Mouse (Mus musculus): ENCODE results near the gene Gm28374.
A peak's percentile ranks its signal among the peaks of the same experiment; 100 is the strongest.

The Gm28374 gene

GRCm38 (mm10) chr19:6085417-6085879 is 3.4 kb upstream of the Gm28374 start:
- DNase-seq (ENCODE audit: low read depth, low spot score) = peak; percentile 72

DNA sequence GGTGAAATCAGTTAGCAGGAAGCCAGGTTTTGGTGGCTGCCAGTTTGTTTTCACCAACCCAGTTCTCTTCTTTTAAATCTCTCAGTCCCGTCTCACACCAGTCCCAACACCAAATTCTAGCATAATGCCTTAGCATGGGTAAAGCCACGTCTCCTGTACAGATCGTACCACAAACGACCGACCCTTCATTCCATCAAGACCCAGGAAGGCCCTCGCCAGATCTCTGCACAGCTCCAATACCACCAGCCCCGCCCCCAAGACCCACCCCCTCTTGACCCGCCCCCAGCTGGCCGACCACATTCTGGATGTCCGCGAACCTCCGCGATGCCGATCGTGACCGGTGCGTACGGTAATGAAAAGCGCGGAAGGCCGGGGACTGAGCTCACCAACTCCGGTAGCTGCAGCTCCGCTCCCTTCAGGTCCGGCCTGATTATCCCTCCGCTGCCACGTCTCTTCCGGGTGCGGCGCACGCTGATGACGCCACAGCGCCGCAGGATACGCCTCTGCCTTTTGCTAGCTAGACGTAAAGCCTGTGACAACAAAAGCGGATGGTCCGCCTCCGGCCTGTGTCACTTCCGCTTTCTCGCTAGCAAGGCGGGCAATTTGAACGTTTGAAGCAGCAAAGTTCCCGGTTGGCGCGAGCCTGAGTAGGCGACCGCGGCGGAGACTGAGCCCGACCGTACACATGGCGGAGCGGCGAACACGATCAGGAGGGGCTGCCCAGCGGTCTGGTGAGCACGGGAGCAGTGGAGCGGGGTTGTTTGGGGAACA is 2.6 kb upstream of the Gm28374 start, which contains the start of the genes Zfpl1 and Cdca5:
Gene Zfpl1, minus strand, starts transcription at position 479 of the 771 bp plus-strand sequence.
Gene Cdca5, plus strand, starts transcription at position 506 of the 771 bp plus-strand sequence.
- peak; percentile 98 for DNase-seq (ENCODE audit: low read depth, low spot score)

- no peak for DNase-seq (ENCODE audit: low read depth, low spot score)
Observed at GRCm38 (mm10) chr19:6079983-6080480, 2.0 kb downstream of the Gm28374 start, which contains the start of gene Tmem262. Gene Tmem262 (plus strand): TSS chr19:6080033.

DNA sequence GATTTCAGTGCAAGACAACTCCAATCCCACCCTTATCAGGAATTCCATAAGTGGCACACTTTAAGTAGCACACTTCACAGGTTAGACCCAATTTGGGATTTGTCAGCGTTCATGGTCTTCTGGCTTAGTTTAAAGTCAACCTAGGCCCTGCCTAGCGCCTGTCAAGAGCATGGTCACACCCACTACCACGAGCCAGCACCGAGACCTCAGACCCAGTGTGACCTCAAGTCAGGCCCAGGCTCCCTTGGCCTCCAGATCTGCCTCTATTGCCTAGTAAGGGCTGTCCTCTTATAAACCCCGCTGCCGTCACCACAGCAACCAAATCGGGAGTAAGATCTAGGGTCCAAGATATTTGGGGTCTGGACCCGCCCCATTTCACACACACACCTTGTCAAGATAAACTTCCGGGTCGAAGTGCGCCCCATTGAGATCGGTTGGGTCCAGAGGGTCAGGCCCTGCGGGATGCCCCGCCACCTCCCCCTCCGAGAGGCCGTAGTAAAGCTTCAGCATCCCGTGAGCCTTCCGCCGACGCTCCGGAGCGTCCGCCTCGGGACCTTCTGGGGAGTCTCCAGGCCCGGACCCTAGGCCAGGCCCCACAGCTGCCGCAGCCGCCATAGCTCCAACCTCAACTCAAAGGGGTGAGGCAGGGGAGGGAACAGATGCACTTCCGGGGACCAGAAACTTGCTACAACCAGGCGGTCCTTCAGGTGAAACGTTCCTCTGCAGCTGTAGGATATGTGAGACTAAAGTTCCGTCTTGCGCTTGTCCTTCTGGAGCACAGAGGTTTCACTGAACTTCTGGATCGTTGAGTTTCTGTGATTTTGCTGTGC is 5.3 kb downstream of the Gm28374 start, which contains the start of gene Vps51:
Gene Vps51, minus strand, starts transcription at position 668 of the 830 bp plus-strand sequence.
- DNase-seq (ENCODE audit: low read depth, low spot score) = peak; percentile 73

DNA sequence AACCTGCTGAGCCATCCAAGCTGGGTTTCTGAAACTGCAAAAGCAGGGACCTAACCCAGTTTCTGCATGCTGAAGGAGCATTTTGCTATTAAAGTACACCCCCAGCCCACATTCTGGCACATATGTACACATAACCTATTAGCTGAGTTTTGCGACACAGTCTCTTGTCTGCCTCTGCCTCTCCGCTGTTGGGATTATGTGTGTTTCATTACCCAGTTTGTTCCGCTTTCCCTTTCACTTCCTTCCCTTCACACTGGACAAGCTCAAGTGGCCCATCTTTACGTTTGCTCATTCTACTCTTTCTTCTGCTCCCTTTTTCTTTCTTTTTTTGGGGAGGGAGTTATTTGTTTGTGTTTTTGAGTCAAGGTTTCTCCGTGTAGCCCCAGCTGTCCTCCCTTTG is 8.2 kb downstream of the Gm28374 start:
- DNase-seq (ENCODE audit: low read depth, low spot score) = no peak

DNA sequence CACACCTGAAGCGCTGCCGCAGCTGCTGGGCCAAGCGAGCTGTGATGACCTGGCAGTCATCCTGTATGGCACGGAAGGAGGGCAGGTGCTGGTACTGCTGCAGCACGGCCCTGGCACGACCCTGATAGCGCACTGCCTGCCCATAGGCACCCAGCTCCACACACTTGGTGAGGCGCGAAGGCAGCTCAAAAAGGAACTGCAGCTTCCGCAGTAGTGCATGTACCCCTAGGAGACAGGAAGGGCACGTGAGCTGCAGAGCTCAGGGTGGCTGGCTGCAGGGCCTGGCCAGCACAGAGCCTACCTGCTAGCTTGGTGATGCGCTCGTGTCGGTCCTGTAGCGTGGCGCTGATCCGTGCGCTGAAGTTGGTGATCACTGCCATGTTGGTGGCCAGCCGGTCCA is 10.8 kb downstream of the Gm28374 start:
- DNase-seq (ENCODE audit: low read depth, low spot score) = no peak

DNA sequence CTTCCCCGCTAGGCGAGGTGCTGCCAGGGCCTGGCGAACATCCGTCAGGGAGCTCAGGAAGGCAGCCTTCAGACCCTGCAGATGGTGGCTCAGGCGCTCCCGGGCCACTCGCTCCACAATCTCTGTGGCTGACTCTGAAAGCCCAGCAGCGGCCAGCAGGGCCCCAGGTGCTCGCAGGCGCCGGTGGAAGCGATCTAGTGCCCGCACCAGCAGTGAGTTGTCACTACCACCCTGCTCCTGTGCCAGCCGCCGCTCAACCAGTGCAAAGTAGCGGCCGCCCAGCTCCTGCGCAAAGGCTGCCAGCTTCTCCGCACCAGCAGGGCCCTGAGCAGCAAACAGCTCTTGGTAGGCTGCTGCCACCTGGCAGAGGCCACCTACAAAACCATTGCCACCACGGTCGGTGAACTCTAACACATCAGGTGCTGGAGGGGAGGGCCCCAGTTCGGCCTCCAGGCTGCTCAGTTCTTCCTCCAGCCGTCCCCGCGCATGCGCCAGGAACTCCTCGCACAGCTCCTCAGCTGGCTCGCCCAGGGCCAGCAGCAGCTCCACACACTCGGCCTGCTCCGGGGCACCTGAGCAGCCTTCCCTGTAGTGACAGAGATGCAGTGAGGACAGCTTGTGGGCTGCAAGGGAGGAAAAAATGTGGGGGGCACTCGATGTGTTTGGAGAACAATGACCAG is 11.3 kb downstream of the Gm28374 start:
- DNase-seq (ENCODE audit: low read depth, low spot score) = no peak

GRCm38 (mm10) chr19:6069851-6070250 is 12.2 kb downstream of the Gm28374 start:
- DNase-seq (ENCODE audit: low read depth, low spot score) = no peak

DNA sequence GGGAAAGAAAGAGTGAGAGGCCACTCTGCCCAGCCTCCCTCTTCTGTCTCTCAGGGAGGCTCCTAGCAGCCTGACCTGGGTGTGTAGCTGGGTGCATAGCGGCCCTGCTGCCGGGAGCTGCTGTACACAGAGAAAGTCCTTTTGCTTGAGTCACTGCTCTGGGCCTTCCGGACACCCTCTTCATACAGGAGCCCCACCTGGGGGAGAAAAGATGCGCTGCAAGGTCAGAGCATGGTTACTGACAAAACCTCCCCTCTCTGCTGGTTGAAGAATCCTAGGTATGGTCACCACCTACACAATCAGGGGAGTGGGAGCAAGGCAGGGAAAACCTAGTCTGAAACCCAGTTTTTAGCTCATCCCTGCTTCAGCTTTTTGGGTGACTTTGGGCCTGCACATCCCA is 13.1 kb downstream of the Gm28374 start:
- DNase-seq (ENCODE audit: low read depth, low spot score) = no peak

DNA sequence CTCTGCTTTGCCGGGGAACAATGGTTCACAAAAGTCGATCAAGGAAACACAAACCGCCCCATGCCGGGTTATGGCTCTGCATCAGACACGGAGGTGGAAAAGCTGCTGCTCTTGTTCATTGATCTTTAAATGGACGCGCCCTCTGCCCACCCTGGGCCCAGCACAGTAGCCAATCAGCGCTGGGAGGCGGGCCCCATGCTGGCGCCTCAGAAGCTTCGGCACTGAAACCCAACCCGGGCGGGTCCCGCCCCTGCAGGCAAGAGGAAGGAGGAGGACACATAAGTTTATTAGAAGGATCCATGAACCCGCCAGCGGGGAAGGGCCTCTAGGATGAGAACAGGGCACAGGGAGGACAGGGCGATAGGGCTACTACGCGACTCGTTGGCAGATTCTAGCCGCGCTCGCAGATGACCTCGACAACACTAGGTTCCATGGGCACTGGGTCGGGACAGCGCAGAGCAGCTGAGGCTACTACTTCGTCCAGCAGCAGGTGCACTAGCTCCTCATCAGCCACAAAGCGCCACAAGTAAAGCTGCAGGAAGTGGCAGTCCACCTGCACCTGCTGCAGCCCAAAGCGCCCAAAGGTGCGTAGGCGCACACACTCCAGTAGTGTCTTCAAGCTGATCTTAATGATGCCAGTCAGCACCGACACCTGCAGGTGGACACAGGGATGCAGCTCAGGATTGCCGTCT is 14.2 kb downstream of the Gm28374 start, which contains the start of gene Tm7sf2:
Gene Tm7sf2, minus strand, starts transcription at position 650 of the 692 bp plus-strand sequence.
- DNase-seq (ENCODE audit: low read depth, low spot score) = peak; percentile 64

GRCm38 (mm10) chr19:6067011-6067723 is 14.9 kb downstream of the Gm28374 start:
- peak; percentile 72 for DNase-seq (ENCODE audit: low read depth, low spot score)

DNA sequence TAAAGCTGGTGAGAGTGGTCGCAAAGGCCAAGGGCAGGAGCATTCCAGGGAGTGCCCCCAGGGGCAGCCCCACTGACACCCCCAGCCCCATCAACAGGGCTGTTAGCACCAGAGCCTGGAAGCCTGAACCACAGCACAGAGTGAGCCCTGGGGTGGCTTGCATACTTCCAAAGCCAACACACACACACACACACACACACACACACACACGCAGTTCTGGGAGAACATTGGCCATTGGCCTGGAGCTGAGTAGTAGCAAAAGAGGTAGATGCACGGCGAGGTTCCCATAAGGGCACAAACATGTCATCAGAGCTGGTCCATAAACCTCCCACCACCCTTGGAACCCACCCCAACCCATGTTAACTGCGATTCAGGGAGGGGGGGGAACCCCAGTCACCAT is 15.5 kb downstream of the Gm28374 start:
- no peak for DNase-seq (ENCODE audit: low read depth, low spot score)

GRCm38 (mm10) chr19:6063081-6063480 is 19.0 kb downstream of the Gm28374 start:
- no peak for DNase-seq (ENCODE audit: low read depth, low spot score)

DNA sequence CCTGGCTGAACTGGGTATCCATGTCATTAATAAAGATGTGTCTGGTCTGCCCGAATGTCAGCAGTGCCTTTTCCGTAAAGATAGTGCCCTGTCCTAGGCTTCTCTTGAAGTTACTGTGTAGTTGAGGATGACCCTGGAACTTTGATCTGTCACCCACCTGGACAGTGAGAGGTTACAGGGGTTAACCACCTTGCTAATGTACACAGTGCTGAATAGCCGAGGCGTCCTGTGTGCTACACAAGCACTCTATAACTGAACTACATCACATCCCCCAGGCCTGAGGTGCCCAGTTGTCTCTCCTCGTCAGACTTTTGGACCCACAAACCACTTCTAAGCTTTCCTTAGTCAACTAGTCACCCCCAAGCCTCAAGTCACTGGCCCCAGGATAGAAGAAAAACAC is 19.6 kb downstream of the Gm28374 start:
- no peak for DNase-seq (ENCODE audit: low read depth, low spot score)

GRCm38 (mm10) chr19:6061641-6062302 is 20.3 kb downstream of the Gm28374 start:
- DNase-seq (ENCODE audit: low read depth, low spot score) = no peak

DNA sequence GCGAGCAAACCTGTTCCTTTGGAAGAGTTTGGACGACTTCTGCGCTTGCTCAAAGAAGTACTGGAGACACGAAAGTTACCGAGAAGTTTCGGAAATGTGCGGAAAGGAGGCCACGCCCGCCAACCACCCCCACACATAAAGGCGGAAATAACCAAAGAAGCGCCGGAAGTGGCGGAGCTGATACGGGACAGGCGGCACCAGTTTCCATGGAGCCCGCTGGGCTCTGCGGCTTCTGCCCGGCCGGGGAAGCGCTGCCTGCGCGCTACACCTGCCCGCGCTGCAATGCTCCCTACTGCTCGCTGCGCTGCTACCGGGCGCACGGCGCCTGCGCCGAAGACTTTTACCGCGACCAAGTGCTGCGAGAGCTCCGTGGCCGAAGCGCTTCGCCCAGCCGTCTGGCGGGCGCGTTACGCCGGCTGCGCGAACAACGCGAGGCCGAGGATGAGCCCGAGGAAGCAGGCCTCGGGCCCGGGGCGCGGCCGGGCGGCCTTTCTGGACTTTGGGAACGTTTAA is 21.0 kb downstream of the Gm28374 start, which contains the start of gene Znhit2:
Gene Znhit2, plus strand, starts transcription at position 172 of the 513 bp plus-strand sequence.
- peak; percentile 87 for DNase-seq (ENCODE audit: low read depth, low spot score)

- no peak for DNase-seq (ENCODE audit: low read depth, low spot score)
Observed at GRCm38 (mm10) chr19:6058966-6059365, 23.1 kb downstream of the Gm28374 start.

- no peak for DNase-seq (ENCODE audit: low read depth, low spot score)
Observed at GRCm38 (mm10) chr19:6058513-6058912, 23.5 kb downstream of the Gm28374 start.

All from c-Kit-negative CD71-positive TER-119-positive erythroid progenitor cells, embryonic 14.5 days (primary cell).